Mouse (Mus musculus): ENCODE measurements at regions not wholly inside any gene's neighbourhood (a gene's known extent, or its start where the extent isn't known, plus 50 kb on each side); places are given as distances from the start of the nearest gene placed in this dataset.

DNA sequence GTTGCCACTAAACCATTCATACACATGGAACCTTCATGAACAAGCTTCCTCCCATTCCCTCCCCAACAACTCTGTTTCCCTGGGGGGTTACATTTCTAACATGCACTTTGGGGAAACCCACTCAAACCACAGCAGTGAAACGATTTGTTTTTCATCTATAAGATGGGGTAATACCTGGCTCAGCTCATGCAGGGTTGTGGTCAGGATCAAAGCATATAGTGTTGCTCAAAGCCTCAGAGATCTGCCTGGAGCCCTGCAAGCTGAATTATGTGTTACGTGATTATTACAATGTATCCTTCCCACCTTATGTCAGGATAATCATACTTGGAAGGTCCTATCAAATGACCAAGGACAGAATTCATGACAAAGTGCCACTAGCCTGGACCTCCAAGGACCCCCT lies 154.5 kb upstream of the Ankrd55 start:
- 86% methylated on average over 2 of the region's 2 CpGs for WGBS
- 0 out of 2 replicates have a peak, but pooled peaks cover 4% of the 10 kb centered on the region for H3K4me1 ChIP-seq (replicated peaks)
- H3K9me3 ChIP-seq (replicated peaks), result no peaks in the 10 kb centered on the region
- H3K4me2 ChIP-seq, result no peak overlapping the region
- H3K9ac ChIP-seq, result no peak overlapping the region
- H3K27ac ChIP-seq (ENCODE audit: poor library complexity, severe bottlenecking), result no peak overlapping the region
- H3K4me3 ChIP-seq, result no peak overlapping the region
- H3K36me3 ChIP-seq, result no peaks in the 10 kb centered on the region
- H3K27me3 ChIP-seq (replicated peaks), result no peaks in the 10 kb centered on the region
- ATAC-seq (ENCODE audit: insufficient number of reproducible peaks, low FRiP score), result no peak

DNA sequence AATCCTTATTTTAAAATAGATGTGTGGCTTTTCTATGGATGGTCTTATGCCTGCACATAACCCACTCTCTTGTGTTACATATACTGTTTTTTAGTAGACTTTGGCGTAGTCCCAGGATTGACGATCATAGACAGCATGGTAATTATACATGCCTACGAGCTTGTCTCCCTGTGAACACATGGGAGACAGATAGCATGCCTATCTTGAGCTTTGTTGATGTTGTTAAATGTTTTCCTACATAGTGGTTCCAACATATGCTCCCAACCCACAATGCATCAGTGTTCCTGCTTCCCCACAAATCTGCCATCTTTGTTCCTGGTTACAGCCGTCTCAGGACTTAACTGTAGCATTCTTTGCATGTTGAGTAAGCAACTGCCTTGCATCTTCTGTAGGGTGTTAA lies 153.6 kb upstream of the Ankrd55 start:
- no peak overlapping the region for H3K4me3 ChIP-seq
- no peaks in the 10 kb centered on the region for H3K36me3 ChIP-seq
- no peak for ATAC-seq (ENCODE audit: insufficient number of reproducible peaks, low FRiP score)
- no peak overlapping the region for H3K4me2 ChIP-seq
- WGBS, result 87% methylated on average over 4 of the region's 4 CpGs
- H3K9me3 ChIP-seq (replicated peaks), result no peaks in the 10 kb centered on the region
- 0 out of 2 replicates have a peak, but pooled peaks cover 4% of the 10 kb centered on the region for H3K4me1 ChIP-seq (replicated peaks)
- no peak overlapping the region for H3K27ac ChIP-seq (ENCODE audit: poor library complexity, severe bottlenecking)
- no peak overlapping the region for H3K9ac ChIP-seq
- H3K27me3 ChIP-seq (replicated peaks), result no peaks in the 10 kb centered on the region

DNA sequence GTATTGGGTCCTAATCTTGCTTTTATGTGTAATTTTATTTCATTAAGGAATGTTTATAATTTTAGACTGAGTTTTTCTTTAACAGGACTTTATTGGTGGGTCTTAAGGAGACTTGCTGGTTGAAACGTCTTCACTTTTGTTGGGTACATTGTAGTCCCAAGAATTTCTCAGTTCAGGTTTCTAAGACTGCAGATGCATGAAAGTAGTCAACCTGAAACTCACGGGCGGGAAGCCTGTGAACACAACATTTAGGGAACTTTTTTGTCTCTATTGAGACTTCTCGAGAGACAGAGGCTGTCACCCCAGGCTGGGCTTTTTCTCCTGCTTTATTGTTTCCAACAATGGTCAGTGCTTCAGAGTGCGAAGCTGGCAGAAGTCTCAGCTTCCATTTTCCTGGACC lies 152.5 kb upstream of the Ankrd55 start:
- 0 out of 2 replicates have a peak, but pooled peaks cover 4% of the 10 kb centered on the region for H3K4me1 ChIP-seq (replicated peaks)
- no peaks in the 10 kb centered on the region for H3K9me3 ChIP-seq (replicated peaks)
- H3K27ac ChIP-seq (ENCODE audit: poor library complexity, severe bottlenecking), result no peak overlapping the region
- H3K4me3 ChIP-seq, result no peak overlapping the region
- ATAC-seq (ENCODE audit: insufficient number of reproducible peaks, low FRiP score), result no peak
- WGBS, result 85% methylated on average over 5 of the region's 5 CpGs
- no peaks in the 10 kb centered on the region for H3K27me3 ChIP-seq (replicated peaks)
- no peak overlapping the region for H3K4me2 ChIP-seq
- no peak overlapping the region for H3K9ac ChIP-seq
- H3K36me3 ChIP-seq, result no peaks in the 10 kb centered on the region

DNA sequence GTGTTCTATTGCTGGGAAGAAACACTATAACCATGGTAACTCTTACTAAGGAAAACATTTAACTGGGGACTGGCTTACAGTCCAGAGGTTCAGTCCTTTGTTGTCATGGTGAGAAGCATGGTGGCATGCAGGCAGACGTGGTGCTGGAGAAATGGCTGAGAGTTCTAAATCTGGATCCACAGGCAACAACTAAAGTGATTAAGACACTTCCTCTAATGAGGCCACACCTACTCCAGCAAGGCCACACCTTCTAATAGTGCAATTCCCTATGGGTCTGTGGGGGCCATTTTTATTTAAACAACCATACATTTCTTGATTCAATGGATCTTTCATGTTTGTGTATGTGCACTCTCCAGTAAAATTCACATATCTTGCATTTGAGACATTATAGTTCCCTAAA lies 151.4 kb upstream of the Ankrd55 start:
- H3K4me3 ChIP-seq, result no peak overlapping the region
- no peaks in the 10 kb centered on the region for H3K27me3 ChIP-seq (replicated peaks)
- ATAC-seq (ENCODE audit: insufficient number of reproducible peaks, low FRiP score), result no peak
- no peaks in the 10 kb centered on the region for H3K36me3 ChIP-seq
- WGBS, result 45% methylated on average over 1 of the region's 1 CpGs
- no peak overlapping the region for H3K4me2 ChIP-seq
- no peaks in the 10 kb centered on the region for H3K4me1 ChIP-seq (replicated peaks)
- no peak overlapping the region for H3K9ac ChIP-seq
- no peaks in the 10 kb centered on the region for H3K9me3 ChIP-seq (replicated peaks)
- H3K27ac ChIP-seq (ENCODE audit: poor library complexity, severe bottlenecking), result no peak overlapping the region

DNA sequence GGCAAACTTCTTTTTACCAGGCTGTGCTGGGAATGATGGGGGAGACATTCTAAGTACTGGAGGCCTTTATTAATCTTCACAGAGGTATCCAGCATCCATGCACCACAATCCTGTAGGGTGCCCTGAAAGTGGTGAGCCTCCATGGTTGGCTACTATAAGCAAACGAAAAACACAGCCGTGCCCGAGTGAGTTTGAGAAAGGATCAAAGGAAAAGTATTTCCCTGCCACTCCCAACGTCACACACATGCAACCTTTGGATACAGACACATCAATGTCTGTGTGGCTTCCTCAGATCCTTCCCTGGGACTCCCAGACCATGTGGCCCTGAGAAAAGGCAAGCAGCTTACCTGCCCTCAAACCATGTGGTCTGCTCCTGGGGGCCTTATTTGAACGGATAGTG lies 147.4 kb upstream of the Ankrd55 start:
- Histone ChIP-seq H3K4me3 (no peak overlapping the region), H3K27me3 (replicated peaks) (no peaks in the 10 kb centered on the region), H3K4me1 (replicated peaks) (peaks cover 16% of the 10 kb centered on the region), H3K9me3 (replicated peaks) (no peaks in the 10 kb centered on the region), H3K36me3 (no peaks in the 10 kb centered on the region), H3K27ac (ENCODE audit: poor library complexity, severe bottlenecking) (no peak overlapping the region), H3K9ac (no peak overlapping the region), H3K4me2 (no peak overlapping the region)
- 73% methylated on average over 5 of the region's 5 CpGs for WGBS
- ATAC-seq (ENCODE audit: insufficient number of reproducible peaks, low FRiP score), result no peak

DNA sequence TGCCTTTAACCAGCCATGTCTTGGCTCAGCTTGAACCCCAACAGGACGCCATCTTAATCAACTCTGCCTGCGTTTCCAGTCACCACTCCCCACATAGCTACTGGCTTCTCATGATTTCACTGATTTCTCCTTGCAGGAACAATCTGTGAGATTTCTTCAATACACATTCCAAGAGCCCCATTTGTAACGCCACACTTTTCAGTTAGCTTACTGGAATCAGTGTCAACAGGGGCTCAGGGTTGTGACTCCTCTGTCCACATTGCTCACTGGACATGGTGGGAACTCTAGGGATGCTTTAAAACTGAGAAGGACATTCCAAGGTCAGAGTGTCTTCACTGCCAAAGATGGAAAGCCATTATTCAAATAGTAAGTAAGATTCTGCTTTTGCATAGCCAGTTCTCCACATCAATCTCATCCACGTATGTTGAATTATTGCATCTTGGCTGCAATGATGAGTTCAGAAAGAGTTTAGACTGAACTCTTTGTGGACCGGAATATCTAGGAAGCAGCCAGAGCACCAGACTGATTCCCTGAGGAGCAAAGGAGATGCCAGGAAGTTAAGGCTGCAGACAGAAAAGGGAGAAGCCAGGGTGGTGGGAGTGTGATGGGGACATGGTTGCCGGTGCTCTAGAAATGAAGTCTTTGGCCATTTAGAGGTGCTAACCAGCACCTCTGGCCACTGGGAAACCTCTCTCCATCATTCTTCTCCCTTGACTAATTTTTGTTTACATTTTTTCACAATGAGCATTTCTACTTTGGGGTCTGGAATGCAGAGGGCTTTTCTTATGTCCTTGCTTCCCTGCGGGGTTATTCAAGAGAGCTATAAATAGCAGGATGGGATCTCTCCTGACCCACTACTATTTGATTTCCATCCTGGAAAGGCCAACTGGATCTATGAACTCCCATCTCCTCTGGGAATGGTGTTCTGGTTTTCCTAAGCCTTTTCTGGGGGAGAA lies 143.6 kb upstream of the Ankrd55 start:
- Histone ChIP-seq H3K27me3 (replicated peaks) (no peaks in the 10 kb centered on the region), H3K4me1 (replicated peaks) (peaks cover 20% of the 10 kb centered on the region), H3K36me3 (no peaks in the 10 kb centered on the region), H3K4me2 (no peak overlapping the region), H3K9ac (no peak overlapping the region), H3K27ac (ENCODE audit: poor library complexity, severe bottlenecking) (no peak overlapping the region), H3K4me3 (no peak overlapping the region), H3K9me3 (replicated peaks) (no peaks in the 10 kb centered on the region)
- no peak for ATAC-seq (ENCODE audit: insufficient number of reproducible peaks, low FRiP score)
- 60% methylated on average over 7 of the region's 7 CpGs for WGBS

DNA sequence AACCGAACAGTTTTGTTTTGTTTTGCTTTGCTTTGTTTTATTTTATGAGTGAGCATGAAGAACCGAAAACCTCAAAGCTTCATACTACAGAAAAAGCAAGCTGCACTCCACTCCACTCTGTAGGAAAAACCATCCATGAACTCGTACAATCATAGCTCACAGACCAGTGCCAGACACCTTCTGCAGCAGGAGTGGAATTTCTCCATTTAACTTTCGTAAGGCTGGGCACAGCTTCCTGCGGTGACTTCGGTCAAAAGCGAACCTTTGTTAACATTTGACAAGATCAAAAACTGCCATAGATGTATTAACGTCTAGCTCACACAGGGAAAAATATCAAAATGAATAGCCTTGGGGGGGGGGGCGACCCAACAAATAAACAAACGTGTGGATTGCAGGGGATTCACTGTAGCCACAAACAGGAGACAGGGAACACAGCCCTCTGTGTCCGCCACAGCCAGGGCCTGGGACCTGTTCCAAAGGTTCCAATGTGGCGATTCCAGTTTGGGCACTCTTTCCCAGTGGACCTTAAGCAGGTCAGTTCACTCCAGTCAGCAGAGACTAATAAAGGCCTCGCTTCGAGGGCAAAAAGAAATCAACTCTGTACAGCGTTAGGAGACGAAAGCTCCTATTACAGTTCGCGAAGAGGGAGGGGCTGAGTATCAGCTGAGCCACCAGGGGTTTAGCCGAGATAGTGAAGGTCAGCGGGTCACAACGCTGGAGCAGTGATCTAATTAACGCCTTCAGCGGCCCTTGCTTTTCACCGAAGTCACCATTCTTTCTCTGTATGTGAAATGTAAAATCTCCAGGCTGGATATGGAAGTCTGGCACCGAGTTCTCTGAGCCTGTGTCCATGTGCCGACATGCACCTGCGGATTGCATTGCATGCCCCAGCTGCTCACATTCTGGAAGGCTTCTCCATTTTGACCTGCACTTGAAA lies 135.4 kb upstream of the Ankrd55 start:
- no peaks in the 10 kb centered on the region for H3K27me3 ChIP-seq (replicated peaks)
- H3K9ac ChIP-seq, result peak overlapping the region; percentile 35; the same call in 1 of the 2 replicates
- peak overlapping the region; percentile 85 for H3K27ac ChIP-seq (ENCODE audit: poor library complexity, severe bottlenecking)
- H3K4me3 ChIP-seq, result no peak overlapping the region
- H3K4me1 ChIP-seq (replicated peaks), result peaks cover 28% of the 10 kb centered on the region
- no peaks in the 10 kb centered on the region for H3K9me3 ChIP-seq (replicated peaks)
- no peaks in the 10 kb centered on the region for H3K36me3 ChIP-seq
- peak; percentile 82 for ATAC-seq (ENCODE audit: insufficient number of reproducible peaks, low FRiP score)
- peak overlapping the region; percentile 54 for H3K4me2 ChIP-seq
- 9% methylated on average over 27 of the region's 27 CpGs for WGBS

DNA sequence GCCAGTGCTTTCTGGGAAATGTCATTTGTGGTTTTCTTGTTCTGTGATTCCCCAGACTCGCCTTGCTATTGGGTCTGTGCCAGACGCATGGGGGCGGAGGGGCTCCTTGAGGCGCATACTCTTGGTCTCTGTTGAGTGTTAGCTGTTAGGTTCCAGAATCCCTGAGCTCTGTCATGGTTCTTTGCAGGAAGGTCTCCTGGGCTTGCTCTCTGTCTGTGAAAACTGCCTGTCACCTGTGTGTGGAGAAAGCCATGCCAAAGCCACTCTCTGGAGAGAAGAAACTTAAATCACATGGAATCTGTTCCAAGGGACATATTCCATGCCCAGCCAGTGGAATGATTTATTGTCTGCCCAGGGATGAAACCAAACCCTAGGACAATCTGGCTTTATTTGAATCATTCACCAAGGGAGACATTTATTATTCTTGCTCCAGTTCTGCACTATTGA lies 134.5 kb upstream of the Ankrd55 start:
- H3K9ac ChIP-seq, result no peak overlapping the region
- H3K9me3 ChIP-seq (replicated peaks), result no peaks in the 10 kb centered on the region
- peak; percentile 81 for ATAC-seq (ENCODE audit: insufficient number of reproducible peaks, low FRiP score)
- no peaks in the 10 kb centered on the region for H3K36me3 ChIP-seq
- 3% methylated on average over 4 of the region's 4 CpGs for WGBS
- no peaks in the 10 kb centered on the region for H3K27me3 ChIP-seq (replicated peaks)
- H3K4me2 ChIP-seq, result peak overlapping the region; percentile 54
- H3K4me1 ChIP-seq (replicated peaks), result peaks cover 28% of the 10 kb centered on the region
- H3K27ac ChIP-seq (ENCODE audit: poor library complexity, severe bottlenecking), result peak overlapping the region; percentile 85
- H3K4me3 ChIP-seq, result no peak overlapping the region

DNA sequence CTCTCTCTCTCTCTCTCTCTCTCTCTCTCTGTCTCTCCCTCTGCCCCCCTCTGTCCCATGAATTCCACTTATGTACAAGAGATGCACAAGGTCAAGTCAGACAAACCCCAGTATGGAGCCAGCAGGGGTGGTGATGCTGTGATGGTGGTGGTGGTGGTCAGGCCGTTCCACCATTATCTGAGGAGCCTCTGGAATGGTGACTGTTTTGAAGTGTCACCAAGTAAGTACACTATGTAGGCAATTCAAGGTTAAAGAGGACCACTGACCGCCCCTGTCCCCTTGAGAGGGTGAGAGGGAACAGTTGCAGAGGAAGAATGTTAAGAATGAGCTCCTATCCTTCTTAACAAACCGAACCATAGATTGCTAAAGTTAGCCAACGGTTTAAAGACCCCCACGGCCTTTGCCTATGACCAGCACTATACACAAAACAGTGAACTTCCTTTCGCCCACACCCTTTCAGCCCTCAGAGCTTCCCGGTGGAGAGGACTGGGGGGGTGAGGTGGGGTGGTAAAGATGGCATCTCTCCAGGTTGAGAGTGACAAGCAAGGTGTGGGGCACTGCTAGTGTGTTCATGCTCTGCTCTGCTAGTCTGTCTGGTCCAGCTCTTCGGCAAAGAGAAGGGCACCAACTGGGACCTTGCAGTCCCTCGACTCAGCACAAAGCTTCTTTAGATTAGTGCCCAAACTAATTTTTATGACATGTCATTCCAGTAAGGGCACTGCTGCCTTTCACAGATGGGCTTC lies 128.7 kb upstream of the Ankrd55 start:
- Histone ChIP-seq H3K36me3 (no peaks in the 10 kb centered on the region), H3K9ac (no peak overlapping the region), H3K4me1 (replicated peaks) (peaks cover 24% of the 10 kb centered on the region), H3K4me2 (no peak overlapping the region), H3K9me3 (replicated peaks) (no peaks in the 10 kb centered on the region), H3K27me3 (replicated peaks) (no peaks in the 10 kb centered on the region), H3K4me3 (no peak overlapping the region), H3K27ac (ENCODE audit: poor library complexity, severe bottlenecking) (peak overlapping the region; percentile 42)
- WGBS, result 37% methylated on average over 9 of the region's 9 CpGs
- ATAC-seq (ENCODE audit: insufficient number of reproducible peaks, low FRiP score), result peak; percentile 53; the same call in 1 of the 2 replicates

DNA sequence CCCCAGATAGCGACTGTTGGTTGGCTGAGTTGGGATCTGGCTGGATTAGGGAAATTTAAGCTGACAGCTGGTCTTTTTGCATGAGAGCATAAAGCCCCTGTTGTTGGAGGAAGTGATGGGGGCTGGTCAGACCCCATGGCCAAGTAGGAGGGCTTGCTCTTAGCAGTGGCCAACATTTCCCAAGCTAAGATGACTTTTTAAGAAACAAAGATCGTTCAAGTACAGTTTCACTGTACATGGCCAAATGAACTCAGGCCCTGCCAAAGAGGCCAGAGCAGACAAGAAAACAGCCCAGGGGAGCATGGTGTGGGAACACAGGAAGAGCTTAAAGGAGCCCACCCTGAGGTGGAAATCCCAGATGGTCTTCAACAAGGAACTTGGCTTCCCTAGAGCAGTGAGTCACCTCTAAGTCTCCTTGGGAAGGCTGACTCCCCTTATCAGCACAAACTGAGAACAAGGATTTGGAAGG lies 128.0 kb upstream of the Ankrd55 start:
- Histone ChIP-seq H3K27me3 (replicated peaks) (no peaks in the 10 kb centered on the region), H3K4me3 (no peak overlapping the region), H3K4me1 (replicated peaks) (peaks cover 24% of the 10 kb centered on the region), H3K9me3 (replicated peaks) (no peaks in the 10 kb centered on the region), H3K27ac (ENCODE audit: poor library complexity, severe bottlenecking) (peak overlapping the region; percentile 42; the same call in 1 of the 2 replicates), H3K9ac (no peak overlapping the region), H3K36me3 (no peaks in the 10 kb centered on the region), H3K4me2 (no peak overlapping the region)
- WGBS, result 61% methylated on average over 2 of the region's 2 CpGs
- 0 out of 2 replicates have a peak, but pooled peaks have one; percentile 18 for ATAC-seq (ENCODE audit: insufficient number of reproducible peaks, low FRiP score)
